Mouse (Mus musculus) bone marrow, adult 2 months (tissue): ENCODE measurements around the gene Begain. TPM values are rescaled to one million over a fixed set of nuclear protein-coding genes. Genes with fewer than 3 reads are reported as not detected.

ENCODE experiments used
- H3K27ac ChIP-seq: fragments of 200-500 bp; 2 replicates; pipeline ENCODE4 v1.5.1; 2012; ENCODE audit warnings: low read depth, mild to moderate bottlenecking, control low read depth, inconsistent platforms, low read length; ENCODE audit not compliant: control insufficient read depth, poor library complexity, insufficient read depth
- H3K4me1 ChIP-seq: fragments of 200-500 bp; 2 replicates; pipeline ENCODE4 v1.6.1; 2011; ENCODE audit warnings: low read length; ENCODE audit not compliant: control insufficient read depth, insufficient read depth
- H3K4me3 ChIP-seq: fragments of 200-500 bp; replicated peaks from 2 replicates; pipeline ENCODE3; 2011; ENCODE audit warnings: mild to moderate bottlenecking, low read depth, low read length, control low read depth; ENCODE audit not compliant: control insufficient read depth
- CTCF ChIP-seq: fragments of 200-500 bp; IDR thresholded peaks from 2 replicates; pipeline ENCODE4 v1.5.1; 2011; ENCODE audit warnings: low read length, control low read depth; ENCODE audit not compliant: control insufficient read depth, insufficient read depth
- POLR2A ChIP-seq: fragments of 200-500 bp; IDR thresholded peaks from 2 replicates; pipeline ENCODE4 v1.6.1; 2011; ENCODE audit warnings: low read depth, mild to moderate bottlenecking, control low read depth, low read length, borderline replicate concordance; ENCODE audit not compliant: control insufficient read depth
- WGBS: fragments of 180-500 bp; shearing (Covaris S2); methylation state at CpG from one replicate; pipeline ENCODE4 v1.1.7; 2018; 5-methylcytosine and 5-hydroxymethylcytosine counted together
- polyA plus RNA-seq: library from polyadenylated mRNA; stranded (reverse); fragments of >200 nt; gene quantifications from 2 replicates; pipeline ENCODE4 v1.2.4, GENCODE M21; 2011; ENCODE audit warnings: low replicate concordance; ENCODE audit not compliant: missing spikeins, insufficient read depth, insufficient read length

Gene Begain
- polyA plus RNA-seq, 1 experiment: 1.3 TPM

GRCm38 (mm10) chr12:109090041-109090440 is 22.0 kb upstream of the Begain start:
- no peak overlapping the region for H3K27ac ChIP-seq
- H3K4me3 ChIP-seq: no peak overlapping the region
- TF ChIP-seq CTCF: no peak
- no peak for TF ChIP-seq POLR2A
- no peaks in the 10 kb centered on the region; the same call in 1 of the 2 replicates for H3K4me1 ChIP-seq
- WGBS: 77% methylated on average over 14 of the region's 14 CpGs

GRCm38 (mm10) chr12:109086111-109086510 is 18.1 kb upstream of the Begain start:
- 63% methylated on average over 2 of the region's 2 CpGs for WGBS
- Histone ChIP-seq H3K4me3 (no peak overlapping the region), H3K4me1 (no peaks in the 10 kb centered on the region; the same call in 1 of the 2 replicates), H3K27ac (no peak overlapping the region)
- TF ChIP-seq CTCF (no peak), POLR2A (no peak)

DNA sequence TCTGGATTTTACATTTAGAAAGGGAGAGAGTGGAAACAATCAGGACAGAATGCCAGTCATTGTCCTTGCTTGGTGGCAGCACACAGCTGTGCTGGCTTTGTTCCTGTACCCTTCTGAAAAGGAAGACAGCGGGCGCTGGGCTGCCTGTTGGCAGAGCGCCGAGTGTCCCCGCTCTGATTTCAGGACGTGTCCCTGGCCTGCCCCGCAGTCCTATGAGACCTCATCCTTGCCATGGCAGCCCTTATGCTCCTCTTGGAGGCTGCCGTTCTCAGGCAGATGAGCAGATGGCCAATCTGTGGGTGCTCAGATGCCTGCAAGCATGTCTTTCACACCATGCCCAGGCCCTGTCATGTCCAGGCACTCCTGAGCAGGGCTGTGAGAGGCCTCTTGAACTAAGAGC is 17.7 kb upstream of the Begain start:
- Histone ChIP-seq H3K4me1 (no peaks in the 10 kb centered on the region; the same call in 1 of the 2 replicates), H3K27ac (no peak overlapping the region), H3K4me3 (no peak overlapping the region)
- TF ChIP-seq CTCF (no peak), POLR2A (no peak)
- 66% methylated on average over 8 of the region's 8 CpGs for WGBS

DNA sequence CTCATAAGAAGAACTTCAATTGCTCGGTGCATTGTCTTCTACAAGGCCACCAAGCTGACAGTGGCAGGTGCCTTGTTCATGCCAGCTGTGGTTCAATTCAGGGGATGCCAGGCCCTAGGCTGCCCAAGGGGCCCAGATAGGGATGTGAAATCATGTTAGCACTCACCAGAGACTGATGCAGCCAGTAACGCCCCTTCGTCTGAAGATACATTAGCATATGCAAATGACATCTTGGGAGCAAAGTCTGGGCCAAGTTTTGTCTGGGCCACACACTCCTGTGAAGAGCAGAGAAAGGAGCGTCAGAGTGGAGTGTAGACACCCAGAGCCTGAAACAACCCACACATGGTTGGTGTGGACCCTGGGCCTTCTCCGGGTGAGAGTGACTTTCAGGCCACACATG is 17.0 kb upstream of the Begain start:
- H3K27ac ChIP-seq: no peak overlapping the region
- TF ChIP-seq POLR2A: no peak
- no peak for TF ChIP-seq CTCF
- H3K4me3 ChIP-seq: no peak overlapping the region
- no peaks in the 10 kb centered on the region; the same call in 1 of the 2 replicates for H3K4me1 ChIP-seq
- WGBS: 72% methylated on average over 5 of the region's 5 CpGs

GRCm38 (mm10) chr12:109083476-109083875 is 15.5 kb upstream of the Begain start:
- no peaks in the 10 kb centered on the region for H3K4me1 ChIP-seq
- no peak overlapping the region for H3K27ac ChIP-seq
- no peak for TF ChIP-seq POLR2A
- TF ChIP-seq CTCF: no peak
- WGBS: 76% methylated on average over 3 of the region's 3 CpGs
- no peak overlapping the region for H3K4me3 ChIP-seq

GRCm38 (mm10) chr12:109077036-109077435 is 9.0 kb upstream of the Begain start:
- H3K4me3 ChIP-seq: no peak overlapping the region
- WGBS: 72% methylated on average over 6 of the region's 6 CpGs
- peaks cover 1% of the 10 kb centered on the region for H3K4me1 ChIP-seq
- TF ChIP-seq POLR2A (no peak), CTCF (no peak)
- H3K27ac ChIP-seq: no peak overlapping the region

DNA sequence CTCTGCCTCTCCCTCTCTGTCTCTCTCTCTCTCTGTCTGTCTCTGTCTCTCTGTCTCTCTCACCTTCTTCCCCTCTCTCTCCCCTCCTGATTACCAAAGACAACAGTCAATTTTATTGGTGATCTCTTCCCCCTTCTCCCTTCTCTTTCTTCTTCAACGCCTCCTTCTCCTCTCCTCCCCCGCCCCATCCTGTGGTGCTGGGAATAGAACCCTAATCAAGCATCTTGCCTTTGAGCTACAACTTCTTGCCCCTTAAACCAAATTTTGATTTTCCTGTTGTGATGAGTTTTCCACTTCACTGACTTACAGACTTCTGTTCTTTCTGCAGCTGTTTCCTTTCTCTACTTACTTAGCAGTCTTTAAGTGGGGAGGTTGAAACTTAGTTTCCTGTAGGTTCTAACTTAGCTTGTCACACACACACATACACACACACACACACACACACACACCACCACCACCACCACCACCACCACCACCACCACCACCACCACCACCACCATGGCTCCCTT is 6.8 kb upstream of the Begain start:
- 24% methylated on average over 2 of the region's 2 CpGs for WGBS
- Histone ChIP-seq H3K4me3 (no peak overlapping the region), H3K27ac (peak overlapping the region; percentile 71), H3K4me1 (peaks cover 1% of the 10 kb centered on the region)
- TF ChIP-seq POLR2A (no peak), CTCF (no peak)

- no peak for TF ChIP-seq CTCF
- TF ChIP-seq POLR2A: no peak
- Histone ChIP-seq H3K27ac (no peak overlapping the region; the same call in 1 of the 2 replicates), H3K4me3 (no peak overlapping the region), H3K4me1 (peaks cover 1% of the 10 kb centered on the region)
- WGBS: 4% methylated on average over 6 of the region's 6 CpGs
These were observed 6.1 kb upstream of the Begain start for GRCm38 (mm10) chr12:109074106-109074505.

DNA sequence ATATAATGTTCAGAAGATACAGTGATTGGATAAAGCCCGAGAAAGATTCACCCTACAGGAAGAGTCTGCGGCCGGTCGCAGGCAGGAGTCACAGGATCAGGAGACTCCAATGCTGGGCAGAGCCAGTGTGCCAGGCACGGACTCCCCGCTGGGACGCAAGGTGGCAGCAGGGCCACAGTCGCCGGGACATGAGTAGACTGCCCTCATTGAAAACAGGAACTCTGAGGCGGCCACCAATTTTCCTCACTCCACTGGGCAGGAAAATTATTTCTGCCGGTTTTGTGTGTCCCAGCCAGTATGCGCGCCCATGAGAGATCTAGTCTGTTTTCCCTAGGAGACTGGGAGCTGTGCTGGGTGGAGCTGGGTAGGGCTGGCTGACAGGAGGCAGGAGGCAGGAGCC is 3.2 kb upstream of the Begain start:
- peak overlapping the region; percentile 39 for H3K4me3 ChIP-seq
- peaks cover 1% of the 10 kb centered on the region for H3K4me1 ChIP-seq
- TF ChIP-seq CTCF (peak; percentile 53; the same call in 1 of the 2 replicates), POLR2A (no peak)
- WGBS: 31% methylated on average over 13 of the region's 13 CpGs
- H3K27ac ChIP-seq: peak overlapping the region; percentile 86
